Mouse (Mus musculus): ENCODE results near the gene Omt2b.
"Not testable (repeated sequence)": the region's sequence is repeated elsewhere in the genome, so short reads cannot be mapped to it uniquely, and the experiment has no call there.

Gene Omt2b

GRCm38 (mm10) chr9:78351504-78352220 is 24.3 kb downstream of the Omt2b start:
- no peak for DNase-seq (ENCODE audit: low spot score in 2 of 2)

GRCm38 (mm10) chr9:78354665-78355578 is 27.5 kb downstream of the Omt2b start:
- no peak for DNase-seq (ENCODE audit: low spot score in 2 of 2)

DNA sequence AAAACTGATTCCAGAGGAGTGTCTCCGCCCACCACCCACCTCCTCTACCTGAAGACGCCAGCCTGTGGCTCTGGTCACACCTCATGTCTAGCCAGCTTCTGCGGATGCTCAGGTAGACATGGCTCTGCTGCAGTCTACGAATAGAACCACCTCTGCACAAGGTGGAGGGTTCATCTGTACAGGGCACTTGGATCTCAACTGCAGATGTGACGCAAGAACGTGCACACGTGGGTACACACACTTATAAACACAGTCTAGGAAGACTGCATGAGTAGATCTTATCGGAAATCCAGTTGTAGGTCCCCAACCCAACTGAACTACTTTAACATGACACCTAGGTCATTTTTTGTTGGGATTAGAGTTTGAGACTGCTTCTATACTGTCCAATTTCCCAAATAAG is 28.2 kb downstream of the Omt2b start, which contains the start of gene Gsta2:
Gene Gsta2, minus strand, starts transcription at position 178 of the 400 bp plus-strand sequence.
- DNase-seq (ENCODE audit: low spot score in 2 of 2) = no peak

GRCm38 (mm10) chr9:78358053-78358452 is 30.7 kb downstream of the Omt2b start:
- DNase-seq (ENCODE audit: low spot score in 2 of 2) = peak; percentile 33 to 70

DNA sequence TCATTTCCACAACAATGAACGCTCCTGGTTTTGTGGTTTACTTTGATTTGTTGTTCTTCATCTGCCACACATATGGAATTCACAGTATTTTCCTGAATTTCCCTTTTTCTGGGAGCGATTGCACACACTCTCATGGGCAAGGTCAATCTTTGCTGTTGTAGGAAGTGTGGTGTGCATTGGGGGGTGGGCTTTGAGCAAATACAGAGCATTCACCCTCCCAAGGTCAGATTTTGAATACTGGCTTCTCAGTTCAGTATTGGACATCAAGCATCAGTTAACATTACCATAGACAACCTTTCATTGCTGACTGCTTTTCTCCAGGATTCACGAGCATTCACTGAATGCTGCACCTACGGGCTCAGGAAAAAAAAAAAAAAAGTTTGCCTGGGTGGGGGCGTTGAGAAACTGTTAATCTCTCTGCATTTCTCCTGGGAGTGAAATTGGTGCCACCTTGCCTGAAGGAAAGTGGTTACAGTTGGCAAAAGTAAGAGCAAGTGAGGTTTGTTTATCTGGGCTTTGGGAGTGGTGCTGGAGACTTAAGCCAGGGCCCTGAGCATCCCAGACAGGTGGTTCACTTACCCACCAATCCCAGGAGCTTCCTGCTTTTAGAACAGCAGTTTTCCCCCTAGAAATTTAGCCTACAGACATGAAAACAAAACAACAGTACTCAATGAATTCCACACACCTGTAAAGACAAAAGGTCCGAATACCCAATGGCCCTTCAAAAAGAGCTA is 32.5 kb downstream of the Omt2b start:
- no peak for DNase-seq (ENCODE audit: low spot score in 2 of 2)

- no peak for DNase-seq (ENCODE audit: low spot score in 2 of 2)
Measured at GRCm38 (mm10) chr9:78360484-78360872, 33.1 kb downstream of the Omt2b start.

DNA sequence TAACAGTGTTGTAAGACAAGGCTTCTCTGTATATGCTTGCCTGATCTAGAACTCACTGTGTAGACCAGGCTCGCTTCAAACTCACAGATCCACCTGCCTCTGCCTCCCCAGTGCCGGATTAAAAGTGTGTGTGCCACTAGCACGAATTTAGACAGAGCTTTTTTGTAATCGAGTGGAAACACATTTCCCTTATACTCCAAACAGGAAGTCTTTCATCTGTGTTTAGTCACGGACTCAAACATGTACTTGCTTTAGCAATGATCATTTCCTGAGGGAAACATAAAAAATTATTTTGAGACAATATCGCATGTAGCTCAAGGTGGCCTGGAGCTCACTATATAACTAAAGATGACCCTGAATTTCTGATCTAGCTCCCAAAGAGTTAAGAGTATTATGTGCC is 36.0 kb downstream of the Omt2b start:
- no peak for DNase-seq (ENCODE audit: low spot score in 2 of 2)

GRCm38 (mm10) chr9:78364701-78365100 is 37.3 kb downstream of the Omt2b start:
- no peak for DNase-seq (ENCODE audit: low spot score in 2 of 2)

DNA sequence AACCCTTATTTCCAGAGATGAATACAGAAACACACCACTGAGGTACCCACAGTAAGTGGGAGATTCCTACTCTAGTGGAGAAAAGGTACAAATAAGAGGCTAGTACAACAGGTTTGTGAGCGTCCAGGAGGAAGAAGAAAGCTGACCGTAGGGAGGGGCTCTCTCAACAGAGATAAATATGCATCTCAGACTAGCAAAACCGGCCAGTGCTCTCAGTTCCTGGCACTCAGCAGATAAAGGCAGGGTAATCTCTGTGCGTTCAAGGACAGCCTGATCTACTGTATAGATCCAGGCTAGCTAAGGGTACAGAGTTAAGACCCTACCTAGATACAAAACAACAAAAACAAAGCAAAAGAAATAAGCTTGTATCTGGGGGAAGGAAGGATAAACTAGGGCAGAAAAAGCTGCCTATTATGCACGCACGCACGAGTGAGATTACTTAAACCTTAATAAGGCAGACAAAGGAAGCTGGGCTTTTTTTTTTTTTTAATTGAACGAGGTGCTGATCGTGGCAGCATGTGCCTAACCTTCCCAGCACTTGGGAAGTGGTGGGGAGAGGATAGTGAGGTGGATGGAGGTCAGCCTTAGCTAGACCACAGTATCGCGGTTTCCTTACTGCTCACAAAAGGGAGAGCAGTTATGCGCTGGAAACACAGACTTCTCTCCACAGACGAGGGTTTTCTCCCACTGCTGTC is 38.6 kb downstream of the Omt2b start:
- no peak for DNase-seq (ENCODE audit: low spot score in 2 of 2)

- not testable (repeated sequence) for DNase-seq (ENCODE audit: low spot score in 2 of 2)
Measured at GRCm38 (mm10) chr9:78367959-78368358, 40.6 kb downstream of the Omt2b start, which contains the start of gene Dppa5a. TSS of gene Dppa5a (minus strand) at chr9:78368177.

DNA sequence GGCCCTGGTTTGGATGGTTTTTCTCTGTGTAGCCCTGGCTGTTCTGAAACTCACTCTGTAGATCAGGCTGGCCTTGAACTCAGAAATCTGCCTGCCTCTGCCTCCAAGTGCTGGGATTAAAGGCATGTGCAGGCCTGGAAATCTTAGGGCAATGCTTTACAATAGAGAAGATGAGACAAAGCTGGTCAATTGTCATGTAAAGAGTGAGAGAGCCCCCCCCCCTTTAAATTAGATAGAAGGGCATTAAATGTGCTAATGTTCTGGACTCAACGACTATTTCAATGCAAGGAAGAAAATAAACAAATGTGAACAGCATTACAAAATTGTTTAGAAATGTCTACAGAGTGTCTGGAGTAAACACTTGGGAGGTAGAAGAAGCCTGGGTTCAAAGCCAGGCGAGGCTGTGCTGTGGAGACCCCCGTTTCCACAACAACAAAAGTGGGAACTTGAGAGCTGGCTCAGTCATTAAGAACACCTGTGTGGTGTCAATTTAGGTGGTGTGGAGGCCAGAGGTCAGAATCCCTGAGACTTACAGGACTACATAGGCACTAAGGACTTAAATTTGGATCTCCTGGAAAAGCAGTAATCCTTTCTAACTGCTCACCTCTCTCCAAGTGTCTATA is 41.4 kb downstream of the Omt2b start:
- no peak for DNase-seq (ENCODE audit: low spot score in 2 of 2)

DNA sequence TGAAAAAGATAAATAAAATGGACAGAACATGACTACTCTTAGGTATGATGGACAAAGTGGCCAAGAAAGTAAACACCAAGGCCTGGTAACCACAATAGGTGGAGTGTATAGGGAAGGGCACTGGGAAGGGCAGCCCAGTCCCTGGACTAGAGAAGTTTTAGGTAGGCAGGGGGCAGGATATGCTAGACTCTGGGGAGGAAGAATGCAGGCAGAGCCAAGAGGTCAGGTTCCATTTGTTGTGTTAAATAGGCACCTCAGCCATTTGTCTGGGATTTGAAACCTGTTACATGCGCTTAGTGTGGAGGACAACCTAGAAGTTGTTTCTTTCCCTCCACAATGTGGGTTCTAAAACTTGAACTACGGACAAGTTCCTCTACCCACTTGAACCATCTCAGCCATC is 42.0 kb downstream of the Omt2b start:
- no peak for DNase-seq (ENCODE audit: low spot score in 2 of 2)

- no peak for DNase-seq (ENCODE audit: low spot score in 2 of 2)
Measured at GRCm38 (mm10) chr9:78369786-78370185, 42.4 kb downstream of the Omt2b start.

- no peak for DNase-seq (ENCODE audit: low spot score in 2 of 2)
Measured at GRCm38 (mm10) chr9:78371441-78371840, 44.1 kb downstream of the Omt2b start.

DNA sequence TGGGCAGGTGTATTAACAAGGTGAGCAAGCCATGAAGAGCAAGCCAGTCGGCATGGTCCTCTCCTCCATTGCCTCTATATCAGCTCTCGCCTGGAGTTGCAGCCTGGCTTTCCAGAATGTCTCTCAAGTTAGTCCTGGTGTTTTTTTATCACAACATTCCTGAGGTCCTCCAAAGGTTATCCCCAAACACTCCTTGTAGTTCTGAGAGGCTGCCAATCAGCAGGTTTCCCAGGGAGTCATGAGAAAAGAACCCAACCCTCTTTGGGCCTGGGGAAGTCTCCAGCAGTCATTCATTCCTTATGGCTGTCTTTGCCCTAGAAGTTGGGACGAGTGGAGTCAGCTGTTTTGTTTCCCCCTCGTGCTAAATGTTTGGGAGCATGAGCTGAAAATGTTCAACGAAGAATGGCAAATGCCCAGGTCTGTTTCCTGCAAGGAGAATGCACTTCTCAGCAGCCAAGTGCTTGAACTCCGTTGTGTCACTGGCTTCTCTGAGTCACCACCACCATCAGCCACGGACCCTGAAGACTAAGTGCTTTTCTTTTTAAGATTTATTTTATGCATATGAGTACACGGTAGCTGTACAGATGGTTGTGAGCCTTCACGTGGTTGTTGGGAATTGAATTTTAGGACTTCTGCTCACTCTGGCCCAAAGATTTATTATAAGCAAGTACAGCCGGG is 45.6 kb downstream of the Omt2b start:
- DNase-seq (ENCODE audit: low spot score in 2 of 2) = no peak

DNA sequence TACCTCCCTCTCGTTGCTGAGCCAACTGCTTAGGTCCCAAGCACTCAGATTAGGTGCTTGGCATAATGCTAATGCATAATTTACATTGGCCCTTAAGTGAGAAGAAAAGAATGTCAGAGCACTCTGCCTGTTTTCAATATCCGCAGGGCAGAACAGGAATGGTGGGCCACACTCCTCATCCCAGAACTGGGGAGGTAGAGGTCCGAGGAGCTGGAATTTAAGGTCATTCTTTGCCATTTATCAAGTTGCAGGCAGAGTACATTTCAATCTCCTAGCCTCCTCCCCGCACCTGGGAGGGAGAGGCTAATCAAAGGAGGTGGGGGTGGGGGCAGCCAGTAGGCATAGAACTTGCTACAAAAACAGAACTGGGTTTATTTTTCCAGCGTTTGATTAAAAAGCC is 47.0 kb downstream of the Omt2b start:
- no peak for DNase-seq (ENCODE audit: low spot score in 2 of 2)

DNA sequence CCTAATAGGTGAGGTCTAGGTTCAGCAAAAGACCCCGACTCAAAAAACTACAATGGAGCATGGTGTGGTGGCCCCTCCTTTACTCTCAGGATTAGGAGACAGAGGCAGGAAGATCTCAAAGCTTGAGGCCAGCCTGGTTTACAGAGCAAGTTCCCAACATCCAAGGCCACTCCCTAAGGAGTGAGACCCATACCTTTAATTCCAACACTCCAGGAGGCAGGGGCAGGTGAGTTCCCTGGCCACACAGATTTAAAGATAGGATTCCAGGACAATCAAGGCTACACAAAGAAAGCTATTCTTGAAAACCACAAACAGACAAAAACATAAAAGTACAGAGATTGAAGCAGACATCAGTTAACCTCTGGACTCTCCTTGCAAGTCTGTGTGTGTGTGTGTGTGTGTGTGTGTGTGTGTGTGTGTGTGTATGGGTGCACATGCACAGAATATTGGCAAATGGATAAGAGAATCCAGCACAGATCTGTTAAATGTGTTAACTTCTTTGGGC is 47.5 kb downstream of the Omt2b start:
- DNase-seq (ENCODE audit: low spot score in 2 of 2) = no peak

- no peak for DNase-seq (ENCODE audit: low spot score in 2 of 2)
Measured at GRCm38 (mm10) chr9:78375486-78375885, 48.1 kb downstream of the Omt2b start.

DNA sequence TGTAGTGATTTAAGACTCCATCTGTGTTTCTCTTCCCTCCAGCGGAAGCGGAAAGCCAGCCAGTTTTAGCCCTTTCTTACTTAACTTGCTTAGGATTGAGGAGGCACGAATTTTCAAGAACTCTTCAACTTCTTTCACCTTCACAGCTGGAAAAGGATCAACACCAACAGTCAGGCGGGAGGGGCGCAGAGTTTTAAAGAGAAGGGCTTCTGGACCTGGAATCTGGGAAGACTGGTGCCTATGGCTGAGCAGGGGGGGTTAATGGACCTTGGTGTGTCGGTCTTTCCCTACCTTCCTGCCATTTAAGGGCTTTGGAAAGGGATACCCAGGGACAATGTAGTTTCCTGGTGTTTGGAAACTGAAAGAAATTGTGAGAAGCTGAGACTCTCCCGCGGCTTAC is 50.2 kb downstream of the Omt2b start:
- DNase-seq (ENCODE audit: low spot score in 2 of 2) = no peak

DNA sequence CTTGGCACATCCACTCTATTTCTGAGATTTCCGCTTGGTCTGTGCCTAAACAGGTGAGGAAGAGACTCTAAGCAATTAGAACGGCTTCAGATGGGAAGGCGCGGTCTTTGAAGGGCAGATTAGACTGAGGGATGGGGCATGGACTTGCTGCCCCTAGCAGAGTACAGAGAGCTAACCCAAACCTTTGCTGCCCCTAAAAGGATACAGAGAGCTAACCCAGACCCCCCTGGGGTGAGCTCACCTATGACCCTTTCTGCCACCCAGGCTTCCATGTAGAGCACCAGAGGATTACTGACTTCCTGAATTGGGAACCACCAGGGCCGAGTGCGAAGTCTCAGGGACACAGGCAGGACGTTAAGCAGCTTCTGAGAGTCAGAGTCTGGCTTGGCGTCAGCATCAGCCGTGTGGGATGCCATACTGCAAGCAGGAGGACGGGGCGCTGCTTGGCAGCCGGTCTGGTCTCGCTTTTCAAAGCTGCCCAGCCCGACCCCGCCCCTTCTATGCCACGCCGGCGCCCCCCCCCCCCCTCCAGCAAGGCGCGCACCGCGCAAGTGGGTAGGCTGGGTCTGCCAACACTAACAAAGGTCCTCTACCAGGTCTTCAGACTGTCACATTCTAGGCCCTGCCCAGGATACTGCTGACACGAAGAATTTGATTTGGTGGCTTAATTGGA is 50.9 kb downstream of the Omt2b start, which contains the start of gene Ooep:
Gene Ooep, minus strand, starts transcription at position 613 of the 673 bp plus-strand sequence.
- peak in 1 of 2 experiments; percentile 12 for DNase-seq (ENCODE audit: low spot score in 2 of 2)

Data from right cerebral cortex, adult 2 months (tissue).